Mouse (Mus musculus) megakaryocyte progenitor cell, adult 5-6 weeks (primary cell): ENCODE measurements around the gene Dohh. TPM values are rescaled to one million over a fixed set of nuclear protein-coding genes. Genes with fewer than 3 reads are reported as not detected.
A peak's percentile ranks its signal among the peaks of the same experiment; 100 is the strongest.

Source experiments
- ATAC-seq: replicated peaks from 2 replicates; pipeline ENCODE4 v1.8.0; 2016; ENCODE audit warnings: mild to moderate bottlenecking, moderate TSS enrichment, inconsistent platforms; ENCODE audit not compliant: poor library complexity
- total RNA-seq, 2 experiments: library from RNA; stranded (forward) in 1 of 2; stranded (reverse) in 1 of 2; fragments of 157-497, 149-512 nt in 1 of 2; fragments of 200-1000 nt in 1 of 2; gene quantifications; 2 replicates each; pipeline versions ENCODE4 v1.2.3 to v1.2.4; 2015 to 2017

Gene Dohh
- total RNA-seq, 2 experiments from 2014 or later: 9.3 to 52.5 TPM

DNA sequence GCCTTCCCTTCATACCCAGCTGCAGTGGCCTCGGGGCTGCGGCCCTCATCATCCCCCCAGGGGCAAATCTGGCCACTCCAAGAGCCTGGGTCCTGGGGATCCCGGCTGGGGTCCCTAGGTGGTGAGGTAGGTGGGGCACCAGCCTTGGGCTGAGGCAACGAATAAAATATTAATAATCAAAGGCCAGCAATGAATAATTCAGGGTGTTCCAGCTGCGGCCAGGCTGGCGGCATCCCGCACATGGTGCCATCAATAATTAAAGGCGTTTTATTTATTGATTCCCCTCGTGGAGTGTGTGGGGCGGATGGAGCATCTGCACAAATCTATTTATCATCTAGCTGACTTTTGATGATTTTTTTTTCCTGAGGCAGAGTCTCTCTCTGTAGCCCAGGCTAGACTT lies 19.3 kb downstream of the Dohh start:
- ATAC-seq: no peak

DNA sequence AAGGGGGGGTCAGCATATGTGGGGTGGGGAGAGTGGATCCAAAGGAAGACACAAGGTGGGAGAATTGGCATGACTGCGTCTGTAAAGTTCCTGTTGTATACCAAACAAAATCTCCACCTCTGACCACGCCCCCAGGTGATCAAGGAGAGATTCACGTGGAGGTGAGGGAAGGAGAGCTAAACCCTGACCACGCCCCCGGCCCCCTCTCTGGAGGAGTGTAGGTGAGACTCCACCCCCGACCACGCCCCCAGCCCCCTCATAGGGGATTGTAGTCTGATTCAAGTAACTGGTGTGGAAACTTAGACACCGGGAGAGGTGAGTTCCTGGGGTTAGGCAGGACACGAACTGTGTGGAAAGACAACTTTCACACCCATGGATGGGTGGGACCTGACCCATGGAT lies 19.9 kb downstream of the Dohh start:
- no peak for ATAC-seq

DNA sequence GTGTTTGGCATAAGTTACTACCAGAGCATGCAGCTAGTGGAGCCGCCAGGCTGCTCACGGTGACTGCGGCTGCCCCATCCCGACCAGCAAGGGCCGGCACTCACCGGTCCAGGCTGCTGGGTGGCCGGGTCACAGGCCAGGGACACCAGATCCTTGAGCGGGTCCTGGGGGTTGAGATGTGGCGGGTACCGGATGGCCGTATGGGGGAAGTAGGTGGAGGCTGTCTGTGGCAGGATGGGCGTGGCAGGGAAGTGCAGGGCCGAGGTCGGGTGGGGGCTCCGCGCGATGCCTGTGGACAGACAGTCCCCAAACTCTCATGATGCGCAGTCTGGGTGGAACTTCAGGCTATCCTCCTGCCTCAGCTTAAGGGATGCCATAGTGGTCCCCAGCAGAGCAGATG lies 20.5 kb downstream of the Dohh start:
- 0 out of 2 replicates have a peak, but pooled peaks have one; percentile 7 for ATAC-seq

- peak; percentile 21; the same call in 1 of the 2 replicates for ATAC-seq
Observed at GRCm38 (mm10) chr10:81405588-81406201, 21.5 kb downstream of the Dohh start.

- ATAC-seq: no peak
Observed at GRCm38 (mm10) chr10:81406504-81407440, 22.5 kb downstream of the Dohh start.

- peak; percentile 68 for ATAC-seq
Observed at GRCm38 (mm10) chr10:81407539-81408423, 23.6 kb downstream of the Dohh start.

DNA sequence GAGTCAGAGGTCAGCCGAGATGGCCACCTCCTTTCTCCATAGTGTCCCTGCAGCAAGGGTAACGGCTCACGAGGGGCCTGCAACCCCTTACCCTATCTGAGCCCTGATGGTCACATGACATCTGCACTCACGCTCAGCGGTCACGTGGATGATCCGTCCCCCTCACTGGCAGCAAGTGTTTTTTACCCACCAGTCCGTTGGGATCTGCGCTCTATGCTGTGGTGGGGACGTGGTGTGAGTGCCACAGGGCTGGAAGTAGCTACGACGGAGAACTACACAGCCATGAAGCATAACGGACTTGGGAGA lies 24.1 kb downstream of the Dohh start:
- no peak for ATAC-seq

DNA sequence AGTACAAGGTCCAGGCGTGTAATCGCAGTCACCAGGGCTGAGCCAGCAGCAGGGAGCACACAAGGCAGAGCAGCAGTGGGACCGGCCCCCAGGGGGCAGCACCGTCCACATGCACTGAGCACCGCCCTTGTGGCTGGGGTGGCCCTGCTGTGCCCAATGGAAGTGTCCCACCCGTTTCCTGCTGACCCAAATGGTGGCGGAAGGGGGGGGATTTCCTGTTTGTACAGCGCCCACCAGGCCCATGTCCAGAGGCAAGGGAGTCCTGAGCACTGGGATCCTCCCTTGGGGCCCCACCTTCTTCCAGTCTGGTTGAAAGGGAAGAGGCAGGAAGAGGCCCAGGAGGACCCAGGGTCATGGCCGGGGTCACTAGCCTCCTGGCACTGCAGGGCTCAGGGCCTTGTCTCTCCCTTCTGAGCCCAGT lies 24.7 kb downstream of the Dohh start:
- peak; percentile 68 for ATAC-seq

DNA sequence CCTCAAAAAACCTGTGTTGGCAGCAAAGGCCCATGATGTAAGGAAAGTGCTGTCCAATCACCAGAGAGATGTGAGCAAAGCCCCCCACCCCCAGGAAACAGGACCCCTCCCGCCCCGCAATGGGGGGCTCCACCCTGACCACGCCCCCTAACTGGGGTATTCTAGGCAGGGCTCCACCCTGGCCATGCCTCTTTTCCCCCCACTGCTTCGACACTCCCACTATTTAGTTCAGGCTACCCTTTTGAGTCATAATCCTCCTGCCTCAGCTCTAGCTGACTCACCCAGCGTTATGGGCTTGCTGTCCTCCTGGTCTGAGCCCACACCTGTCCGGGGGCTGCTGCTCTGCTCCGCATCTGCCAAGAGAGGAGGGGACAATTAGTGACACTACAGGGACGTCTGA lies 25.1 kb downstream of the Dohh start:
- no peak for ATAC-seq

GRCm38 (mm10) chr10:81410350-81410749 lies 26.1 kb downstream of the Dohh start:
- ATAC-seq: no peak

- no peak for ATAC-seq
Observed at GRCm38 (mm10) chr10:81410981-81411380, 26.8 kb downstream of the Dohh start.

DNA sequence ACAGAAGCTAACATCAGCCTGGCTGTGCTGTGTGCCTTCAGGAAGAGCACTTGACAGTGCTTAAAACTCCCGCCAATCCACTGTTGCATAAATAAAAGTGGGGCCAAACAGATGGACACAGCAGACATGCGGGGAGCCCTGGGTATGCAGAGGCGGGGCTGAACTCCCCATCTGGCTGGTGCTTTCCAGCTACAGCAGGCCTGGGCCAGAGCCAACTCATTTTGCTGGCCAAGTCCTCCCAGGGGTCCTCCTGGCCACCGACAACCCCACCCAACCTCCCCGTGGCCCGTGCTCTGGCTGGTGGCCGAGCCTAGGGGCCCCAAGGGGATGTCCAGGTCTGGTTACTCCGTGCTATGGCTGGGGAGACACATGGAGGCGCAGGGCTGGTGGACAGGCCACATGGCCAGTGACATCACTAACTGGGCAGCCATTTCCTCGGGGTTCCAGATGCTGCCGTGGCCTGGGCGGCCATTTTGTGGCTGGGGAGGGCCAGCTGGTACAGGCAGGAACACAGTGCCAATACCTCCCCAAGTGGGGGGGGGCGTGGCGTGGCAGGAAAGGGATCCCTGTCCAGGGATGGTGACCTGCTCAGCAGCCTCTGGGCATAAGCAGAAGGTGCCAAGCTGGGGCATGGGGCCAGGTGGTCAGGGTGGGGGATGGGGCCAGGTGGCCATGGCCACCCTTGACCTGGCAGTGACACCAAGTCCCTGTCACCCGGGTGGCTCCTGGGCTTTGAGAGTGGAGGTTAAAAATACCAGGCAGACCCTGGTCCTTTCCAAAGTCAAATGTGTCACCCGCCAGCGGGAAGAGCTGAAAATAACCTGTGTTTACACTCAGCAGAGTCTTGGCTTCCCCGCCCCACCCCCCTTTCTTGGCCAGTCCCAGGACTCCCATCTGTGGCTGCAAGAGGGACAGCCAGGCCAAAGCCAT lies 27.5 kb downstream of the Dohh start:
- ATAC-seq: no peak

DNA sequence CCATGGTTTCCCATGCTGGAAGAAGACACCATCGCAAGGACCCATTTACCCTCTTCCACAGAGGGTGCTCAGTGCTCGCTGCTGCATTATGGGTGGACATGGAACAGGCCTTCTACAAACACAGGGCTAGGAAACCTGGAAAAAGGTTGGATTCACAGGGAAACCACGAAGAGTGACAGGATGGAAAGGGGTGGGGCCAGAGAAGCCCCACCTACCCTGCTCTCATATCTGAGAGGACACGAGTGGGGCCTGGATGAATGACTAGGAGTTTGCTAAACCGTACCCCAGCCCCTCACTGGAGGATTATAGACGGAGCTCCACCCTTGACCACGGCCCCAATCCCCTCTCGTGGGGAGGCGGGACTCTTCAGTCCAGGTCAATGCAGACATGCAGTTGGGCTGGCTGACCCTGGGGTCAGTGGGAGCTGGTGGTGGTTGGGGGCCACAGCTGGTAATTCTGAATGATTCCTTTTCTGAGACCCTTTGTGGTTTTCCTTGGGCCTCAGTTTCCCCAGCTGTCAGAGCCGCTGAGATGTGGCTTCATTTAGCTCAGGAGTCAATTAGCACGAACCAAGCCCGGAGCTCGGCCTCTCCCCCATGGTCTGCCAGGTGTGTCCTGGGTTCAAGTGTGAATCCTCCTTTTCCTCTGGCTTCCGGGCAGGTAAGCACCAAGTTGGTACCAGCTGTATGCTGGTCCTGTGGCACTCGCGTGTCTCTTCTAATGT lies 28.5 kb downstream of the Dohh start:
- ATAC-seq: no peak

DNA sequence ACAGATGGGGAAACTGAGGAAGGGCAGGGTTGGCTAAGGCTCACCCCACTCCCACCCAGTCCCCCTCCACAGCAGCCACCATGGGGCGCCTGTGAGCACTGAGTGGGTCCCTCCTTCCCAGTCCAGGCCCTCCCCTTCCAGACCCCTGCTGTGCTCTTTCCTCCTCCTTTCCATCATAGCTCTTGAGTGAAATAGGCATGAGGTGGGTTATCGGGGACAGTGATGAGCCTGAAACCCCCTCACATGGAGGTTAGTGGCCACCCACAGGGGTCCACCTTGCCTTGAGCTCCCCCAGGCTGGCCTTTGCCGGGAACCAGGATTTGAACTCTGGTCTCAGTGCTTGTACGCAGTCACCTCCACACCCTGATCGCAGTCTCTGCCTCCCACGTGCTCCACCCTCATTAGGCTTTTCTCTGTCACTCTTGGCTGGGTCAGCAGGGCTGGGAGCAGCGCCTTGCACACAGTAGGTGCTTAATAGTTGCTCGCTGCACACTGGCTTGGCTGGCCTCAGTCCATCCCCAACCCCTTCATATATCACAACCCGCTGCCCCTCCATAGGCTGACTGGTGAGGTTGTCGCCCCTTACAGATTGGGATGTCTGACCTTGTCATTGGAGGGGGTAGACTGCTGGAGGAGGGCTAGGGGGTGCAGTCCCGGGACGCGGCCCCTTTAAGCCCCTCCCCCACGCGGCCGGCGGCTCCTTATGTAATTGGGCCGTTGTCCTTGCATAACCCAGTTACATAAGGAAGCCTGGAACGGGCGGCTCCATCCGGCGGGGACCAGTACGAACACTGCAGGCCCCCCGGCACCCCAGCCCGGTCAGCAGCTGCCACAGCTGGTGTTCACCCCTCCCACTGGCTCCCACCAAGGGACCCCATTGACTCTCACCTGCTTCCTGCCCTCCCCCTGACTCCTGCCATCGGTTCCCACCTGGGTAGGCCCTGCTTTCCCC lies 29.4 kb downstream of the Dohh start:
- ATAC-seq: peak; percentile 60

GRCm38 (mm10) chr10:81414682-81415081 lies 30.5 kb downstream of the Dohh start:
- ATAC-seq: no peak

DNA sequence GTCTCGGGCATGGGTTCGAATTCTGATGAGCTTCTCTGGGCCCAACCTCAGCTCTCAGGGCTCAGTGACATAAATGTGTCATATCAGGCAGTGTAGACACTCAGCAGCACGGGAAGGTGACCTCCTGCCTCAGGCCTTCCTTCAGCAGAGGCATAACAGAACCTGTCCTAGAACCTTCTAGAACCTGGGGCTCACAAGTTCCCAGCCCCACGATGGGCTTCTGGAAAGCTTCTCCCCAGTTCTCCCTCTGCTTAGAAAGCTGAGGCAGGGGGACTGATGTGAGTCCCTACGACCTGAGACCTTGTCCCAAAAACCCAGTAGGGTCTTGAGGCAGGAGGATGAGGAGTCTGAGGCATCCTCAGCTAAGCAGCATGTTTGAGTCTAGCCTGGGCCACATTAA lies 30.9 kb downstream of the Dohh start:
- ATAC-seq: no peak

GRCm38 (mm10) chr10:81415549-81416310 lies 31.5 kb downstream of the Dohh start:
- ATAC-seq: no peak
